Mouse (Mus musculus) CH12.LX (cell line): ENCODE results near the gene Gnas. TPM values are rescaled to one million over a fixed set of nuclear protein-coding genes. Genes with fewer than 3 reads are reported as not detected.

Source experiments
- DNase-seq: peaks from one replicate; pipeline ENCODE4 v3.0.0-alpha.2; 2013; ENCODE audit errors: extremely low read depth
- H3K27ac ChIP-seq: 2 replicates; pipeline ENCODE4 v1.5.1; 2012; ENCODE audit warnings: low read depth, mild to moderate bottlenecking, control low read depth, moderate library complexity; ENCODE audit not compliant: insufficient read depth
- H3K27me3 ChIP-seq: replicated peaks from 2 replicates; pipeline ENCODE3; 2012; ENCODE audit warnings: inconsistent platforms
- H3K36me3 ChIP-seq, 2 experiments: replicated peaks in 1 of 2; 2 replicates each; pipeline versions ENCODE3 to v1.6.1; 2012; ENCODE audit warnings: inconsistent platforms in 1 of 2, low read length in 1 of 2, mild to moderate bottlenecking in 1 of 2, mixed read lengths in 1 of 2, moderate library complexity in 1 of 2; ENCODE audit not compliant: control insufficient read depth in 1 of 2, insufficient read depth in 1 of 2
- H3K4me1 ChIP-seq, 2 experiments: 2 replicates each; pipeline ENCODE4 v1.6.1; 2012; ENCODE audit warnings: inconsistent platforms in 1 of 2, moderate library complexity in 1 of 2; ENCODE audit not compliant: insufficient read depth in 2 of 2, control insufficient read depth in 1 of 2
- H3K4me2 ChIP-seq: 2 replicates; pipeline ENCODE4 v1.6.1; 2012; ENCODE audit warnings: low read depth, mild to moderate bottlenecking, control low read depth; ENCODE audit not compliant: poor library complexity, insufficient read depth, severe bottlenecking
- H3K4me3 ChIP-seq, 3 experiments: fragments of 150-350 bp in 1 of 3; sonication (generic) in 1 of 3; replicated peaks in 1 of 3; 2 replicates each; pipeline versions ENCODE3 to v1.5.1; 2011 to 2012; ENCODE audit warnings: low read depth in 2 of 3, low read length in 2 of 3, mild to moderate bottlenecking in 2 of 3, moderate library complexity in 2 of 3, control low read depth in 1 of 3, improper control_type of control experiment in 1 of 3, inconsistent platforms in 1 of 3, mixed read lengths in 1 of 3; ENCODE audit not compliant: poor library complexity in 1 of 3
- H3K79me2 ChIP-seq: replicated peaks from 2 replicates; pipeline ENCODE4 v1.6.1; 2012; ENCODE audit warnings: mild to moderate bottlenecking, moderate library complexity; ENCODE audit not compliant: control insufficient read depth, poor library complexity, insufficient read depth, severe bottlenecking; ENCODE audit errors: extremely low read depth
- H3K9ac ChIP-seq: 2 replicates; pipeline ENCODE4 v1.6.1; 2012; ENCODE audit warnings: low read depth, mild to moderate bottlenecking, control low read depth, moderate library complexity; ENCODE audit not compliant: insufficient read depth
- H3K9me3 ChIP-seq: replicated peaks from 2 replicates; pipeline ENCODE3; 2012; ENCODE audit warnings: low read length, inconsistent platforms, mixed read lengths
- CHD1 ChIP-seq: IDR thresholded peaks from 2 replicates; pipeline ENCODE4 v1.6.1; 2012; ENCODE audit warnings: low read depth, low read length, improper control_type of control experiment, inconsistent platforms
- CHD2 ChIP-seq: IDR thresholded peaks from 2 replicates; pipeline ENCODE4 v1.6.1; 2011; ENCODE audit warnings: low read length, improper control_type of control experiment
- ELF1 ChIP-seq: IDR thresholded peaks from 2 replicates; pipeline ENCODE4 v1.6.1; 2014; ENCODE audit warnings: low read depth, mild to moderate bottlenecking, inconsistent platforms, low read length, improper control_type of control experiment
- EP300 ChIP-seq: IDR thresholded peaks from 2 replicates; pipeline ENCODE4 v1.6.1; 2011; ENCODE audit warnings: low read length, improper control_type of control experiment
- ETS1 ChIP-seq: conservative IDR thresholded peaks from 2 replicates; pipeline ENCODE4 v1.6.1; 2012; ENCODE audit warnings: low read depth, mild to moderate bottlenecking, inconsistent platforms, low read length, improper control_type of control experiment, moderate library complexity
- GABPA ChIP-seq: IDR thresholded peaks from 2 replicates; pipeline ENCODE4 v1.6.1; 2012; ENCODE audit warnings: low read depth, low read length, improper control_type of control experiment, inconsistent platforms; ENCODE audit not compliant: insufficient replicate concordance
- HCFC1 ChIP-seq: IDR thresholded peaks from 2 replicates; pipeline ENCODE4 v1.6.1; 2012; ENCODE audit warnings: low read depth, mild to moderate bottlenecking, inconsistent platforms, low read length, improper control_type of control experiment
- IRF4 ChIP-seq: IDR thresholded peaks from 2 replicates; pipeline ENCODE4 v1.6.1; 2014; ENCODE audit warnings: low read depth, mild to moderate bottlenecking, inconsistent platforms, low read length, improper control_type of control experiment
- JUN ChIP-seq: IDR thresholded peaks from 2 replicates; pipeline ENCODE4 v1.6.1; 2011; ENCODE audit warnings: low read depth, mild to moderate bottlenecking, low read length, improper control_type of control experiment, moderate library complexity; ENCODE audit not compliant: insufficient read depth
- JUND ChIP-seq: conservative IDR thresholded peaks from 2 replicates; pipeline ENCODE4 v1.6.1; 2011; ENCODE audit warnings: low read depth, low read length, improper control_type of control experiment
- MAZ ChIP-seq: IDR thresholded peaks from 2 replicates; pipeline ENCODE4 v1.6.1; 2012; ENCODE audit warnings: low read depth, mild to moderate bottlenecking, inconsistent platforms, low read length, improper control_type of control experiment, moderate library complexity
- MXI1 ChIP-seq: IDR thresholded peaks from 2 replicates; pipeline ENCODE4 v1.6.1; 2011; ENCODE audit warnings: mild to moderate bottlenecking, low read depth, low read length, improper control_type of control experiment
- MYC ChIP-seq: IDR thresholded peaks from 2 replicates; pipeline ENCODE4 v1.6.1; 2011; ENCODE audit warnings: low read depth, mild to moderate bottlenecking, improper control_type of control experiment, low read length
- NRF1 ChIP-seq: IDR thresholded peaks from 2 replicates; pipeline ENCODE4 v1.6.1; 2014; ENCODE audit warnings: low read depth, mild to moderate bottlenecking, inconsistent platforms, low read length, improper control_type of control experiment, moderate library complexity
- PAX5 ChIP-seq: IDR thresholded peaks from 2 replicates; pipeline ENCODE4 v1.6.1; 2012; ENCODE audit warnings: low read length, inconsistent platforms, mixed read lengths
- POLR2A ChIP-seq: IDR thresholded peaks from 2 replicates; pipeline ENCODE4 v1.6.1; 2011; ENCODE audit warnings: low read depth, mild to moderate bottlenecking, improper control_type of control experiment, low read length
- POLR2AphosphoS2 ChIP-seq: IDR thresholded peaks from 2 replicates; pipeline ENCODE4 v1.6.1; 2011; ENCODE audit warnings: low read depth, low read length, improper control_type of control experiment
- TBP ChIP-seq: conservative IDR thresholded peaks from 2 replicates; pipeline ENCODE4 v1.6.1; 2011; ENCODE audit warnings: low read depth, low read length, improper control_type of control experiment
- TCF12 ChIP-seq: IDR thresholded peaks from 2 replicates; pipeline ENCODE4 v1.6.1; 2014; ENCODE audit warnings: low read depth, mild to moderate bottlenecking, inconsistent platforms, low read length, improper control_type of control experiment
- USF1 ChIP-seq: IDR thresholded peaks from 2 replicates; pipeline ENCODE4 v1.6.1; 2014; ENCODE audit warnings: low read depth, mild to moderate bottlenecking, inconsistent platforms, low read length, improper control_type of control experiment
- USF2 ChIP-seq: conservative IDR thresholded peaks from 2 replicates; pipeline ENCODE4 v1.6.1; 2011; ENCODE audit warnings: low read depth, low read length, improper control_type of control experiment
- ZKSCAN1 ChIP-seq: IDR thresholded peaks from 2 replicates; pipeline ENCODE4 v1.6.1; 2012; ENCODE audit warnings: low read depth, inconsistent platforms, low read length, improper control_type of control experiment, borderline replicate concordance
- ZNF384 ChIP-seq: IDR thresholded peaks from 2 replicates; pipeline ENCODE4 v1.6.1; 2012; ENCODE audit warnings: low read depth, low read length, improper control_type of control experiment, inconsistent platforms
- dilution Hi-C: fragments of 300-500 bp; cut with MboI; formaldehyde crosslinking; loops from 2 replicates; pipeline ENCODE4 v1.14.3; 2020; ENCODE audit warnings: low sequenced_read_pairs; ENCODE audit not compliant: extremely low pct_unique_long_range_greater_than_20kb, extremely low pct_ligation_motif_present
- in situ Hi-C: fragments of 300-500 bp; cut with MboI; formaldehyde crosslinking; loops from 3 replicates; pipeline ENCODE4 v1.14.3; 2019; ENCODE audit warnings: low sequenced_read_pairs, low pct_ligation_motif_present, low pct_unique_long_range_greater_than_20kb, mixed read lengths
- polyA plus RNA-seq: library from polyadenylated mRNA; unstranded; fragments of >175 nt; gene quantifications from 2 replicates; pipeline ENCODE4 v1.2.1, GENCODE M21; 2012; ENCODE audit warnings: low read depth; ENCODE audit not compliant: insufficient read length
- total RNA-seq, 2 experiments: library from RNA; depleted of rRNA; stranded (reverse); fragments of 300-350 nt in 1 of 2; fragments of >200 nt in 1 of 2; gene quantifications; 2 replicates each; pipeline ENCODE4 v1.2.3; 2012 to 2014

The Gnas gene
- total and polyA plus RNA-seq, 3 experiments = 369 to 502 (median 452) TPM

DNA sequence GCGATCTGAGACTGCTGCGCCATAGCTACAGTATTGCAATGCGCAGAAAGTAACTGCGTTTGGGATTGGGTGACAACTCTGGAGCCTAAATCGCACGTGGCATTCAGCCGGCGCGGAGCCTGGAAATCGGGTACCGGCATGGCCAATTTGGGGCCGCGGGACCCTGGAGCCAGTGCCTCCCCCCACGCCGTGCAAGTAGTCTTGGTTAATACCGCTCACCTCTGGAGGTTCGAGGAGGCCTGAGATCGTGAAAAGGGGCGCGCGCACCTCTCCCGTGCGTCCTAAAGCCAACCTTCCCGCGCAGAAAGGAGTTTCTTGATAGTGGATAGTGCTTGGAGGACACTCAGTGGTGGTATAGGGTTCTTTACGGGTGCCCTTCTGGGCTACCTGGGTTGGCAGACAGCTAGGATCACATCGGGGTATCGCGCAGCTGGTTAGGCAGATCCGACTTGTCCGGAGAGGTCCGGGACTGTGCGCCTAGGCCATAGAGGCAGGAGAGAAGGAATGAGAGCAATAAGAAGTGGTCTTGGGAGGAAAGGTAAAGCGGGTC, 1.9 kb downstream of the Gnas start:
- Histone ChIP-seq H3K27me3 (no peaks in the 10 kb centered on the region), H3K36me3 (peaks cover 63 to 95% of the 10 kb centered on the region in 2 experiments), H3K9ac (no peak overlapping the region)

DNA sequence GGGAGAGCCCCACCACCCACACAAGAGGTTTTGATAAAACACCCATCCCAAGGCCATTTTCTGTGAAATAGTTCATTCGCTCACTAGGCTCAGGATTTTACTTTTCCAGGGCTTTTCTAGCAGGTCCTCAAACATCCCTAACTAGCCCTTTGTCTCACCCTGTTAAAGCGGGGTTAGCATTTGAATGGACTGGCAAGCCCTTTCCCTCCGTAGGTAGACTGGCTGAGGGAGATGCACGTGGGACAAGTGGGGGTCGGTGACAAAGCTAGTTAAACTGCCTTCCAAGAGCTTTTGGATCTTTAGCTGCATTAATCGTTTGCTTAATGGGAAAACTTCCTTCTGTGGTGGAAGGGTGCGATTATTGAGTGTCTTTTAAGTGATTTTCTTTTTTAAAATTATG, 3.8 kb downstream of the Gnas start:
- Histone ChIP-seq H3K36me3 (peaks cover 48 to 88% of the 10 kb centered on the region in 2 experiments), H3K27ac (no peak overlapping the region), H3K27me3 (no peaks in the 10 kb centered on the region), H3K9me3 (peaks cover 21% of the 10 kb centered on the region), H3K4me2 (no peak overlapping the region), H3K4me3 (no peak overlapping the region), H3K79me2 (peaks cover 48% of the 10 kb centered on the region), H3K4me1 (peaks cover 1 to 24% of the 10 kb centered on the region in 2 experiments; a peak in 3 of 4 replicates), H3K9ac (no peak overlapping the region)
- dilution Hi-C loops = no loop called here
- no peak for TF ChIP-seq GABPA
- TF ChIP-seq CHD2 = no peak
- no peak for TF ChIP-seq JUN
- TF ChIP-seq USF2 = no peak
- no peak for TF ChIP-seq MYC
- no peak for TF ChIP-seq NRF1
- TF ChIP-seq HCFC1 = no peak
- TF ChIP-seq EP300 = no peak
- TF ChIP-seq JUND = no peak
- no peak for TF ChIP-seq MXI1
- TF ChIP-seq ETS1 = no peak
- no peak for TF ChIP-seq PAX5
- TF ChIP-seq CHD1 = no peak
- TF ChIP-seq TBP = no peak
- TF ChIP-seq POLR2AphosphoS2 = no peak
- no peak for TF ChIP-seq ZKSCAN1
- no peak for TF ChIP-seq TCF12
- TF ChIP-seq MAZ = no peak
- no peak for TF ChIP-seq POLR2A
- no peak for TF ChIP-seq USF1
- in situ Hi-C loops = no loop called here
- no peak for DNase-seq

More for the DNA sequence above, 1.9 kb downstream of the Gnas start:
- dilution Hi-C loops = no loop called here
- peaks cover 0 to 8% of the 10 kb centered on the region in 2 experiments; a peak in 2 of 4 replicates for H3K4me1 ChIP-seq
- H3K9me3 ChIP-seq = peaks cover 21% of the 10 kb centered on the region
- no peak overlapping the region for H3K4me3 ChIP-seq
- DNase-seq = no peak
- peaks cover 30% of the 10 kb centered on the region for H3K79me2 ChIP-seq
- TF ChIP-seq ELF1 (no peak), POLR2AphosphoS2 (no peak), IRF4 (no peak), ZNF384 (no peak)
- TF ChIP-seq, all 38 proteins: peak for 0
- H3K4me2 ChIP-seq = no peak overlapping the region
- in situ Hi-C loops = no loop called here
- H3K27ac ChIP-seq = no peak overlapping the region
